Mouse (Mus musculus) forebrain, embryonic 12.5 days (tissue): ENCODE data around the gene Fam214a. TPM values are rescaled to one million over a fixed set of nuclear protein-coding genes. Genes with fewer than 3 reads are reported as not detected.
"Not testable (repeated sequence)": the region's sequence is repeated elsewhere in the genome, so short reads cannot be mapped to it uniquely, and the experiment has no call there.

Experiments
- ATAC-seq: fragments of 200-750 bp; cut with Nextera tagmentation; 2 replicates; pipeline ENCODE4 v1.8.0; 2017; ENCODE audit warnings: moderate TSS enrichment; ENCODE audit not compliant: low FRiP score
- H3K27ac ChIP-seq: fragments of 300-500 bp; sonication (generic); 2 replicates; pipeline ENCODE4 v1.5.1; 2016; ENCODE audit warnings: mild to moderate bottlenecking
- H3K27me3 ChIP-seq: fragments of 300-500 bp; sonication (generic); 2 replicates; pipeline ENCODE4 v1.6.1; 2016; ENCODE audit warnings: mild to moderate bottlenecking
- H3K36me3 ChIP-seq: fragments of 300-500 bp; sonication (generic); replicated peaks from 2 replicates; pipeline ENCODE4 v1.6.1; 2016; ENCODE audit warnings: mild to moderate bottlenecking
- H3K4me1 ChIP-seq: fragments of 300-500 bp; sonication (generic); 2 replicates; pipeline ENCODE4 v1.6.1; 2016
- H3K4me2 ChIP-seq: fragments of 300-500 bp; sonication (generic); 2 replicates; pipeline ENCODE4 v1.6.1; 2016; ENCODE audit warnings: mild to moderate bottlenecking, moderate library complexity
- H3K4me3 ChIP-seq: fragments of 300-500 bp; sonication (generic); replicated peaks from 2 replicates; pipeline ENCODE4 v1.5.1; 2016; ENCODE audit warnings: mild to moderate bottlenecking
- H3K9ac ChIP-seq: fragments of 300-500 bp; sonication (generic); 2 replicates; pipeline ENCODE4 v1.6.1; 2016; ENCODE audit warnings: mild to moderate bottlenecking
- H3K9me3 ChIP-seq: fragments of 300-500 bp; sonication (generic); 2 replicates; pipeline ENCODE4 v1.6.1; 2016
- WGBS: fragments of 180-500 bp; shearing (Covaris S2); methylation state at CpG from one replicate; pipeline ENCODE4 v1.1.7; 2016; 5-methylcytosine and 5-hydroxymethylcytosine counted together
- polyA plus RNA-seq: library from polyadenylated mRNA; unstranded; fragments of >200 nt; fragmentation: Nextera tagmentation; extraction: Ambion mirVana; gene quantifications from 2 replicates; pipeline ENCODE4 v1.2.1, GENCODE M21; 2016

The Fam214a gene
- polyA plus RNA-seq, 1 experiment from 2014 or later = 30.9 TPM

- Histone ChIP-seq H3K9ac (peak overlapping the region; percentile 26; the same call in 1 of the 2 replicates), H3K36me3 (no peaks in the 10 kb centered on the region), H3K4me3 (no peak overlapping the region), H3K4me2 (peak overlapping the region; percentile 42), H3K4me1 (peaks cover 51% of the 10 kb centered on the region), H3K27ac (peak overlapping the region; percentile 92), H3K27me3 (no peaks in the 10 kb centered on the region), H3K9me3 (no peaks in the 10 kb centered on the region)
- ATAC-seq = no peak
- 3% methylated on average over 11 of the region's 11 CpGs for WGBS
Measured at GRCm38 (mm10) chr9:74974758-74975157, 22.1 kb downstream of the Fam214a start.

- peak overlapping the region; percentile 92 for H3K27ac ChIP-seq
- no peaks in the 10 kb centered on the region for H3K36me3 ChIP-seq
- peak; percentile 40 for ATAC-seq
- peak overlapping the region; percentile 44 for H3K4me3 ChIP-seq
- peak overlapping the region; percentile 65; the same call in 1 of the 2 replicates for H3K9ac ChIP-seq
- peaks cover 52% of the 10 kb centered on the region for H3K4me1 ChIP-seq
- H3K9me3 ChIP-seq = no peaks in the 10 kb centered on the region
- H3K4me2 ChIP-seq = peak overlapping the region; percentile 60
- 13% methylated on average over 7 of the region's 7 CpGs for WGBS
- no peaks in the 10 kb centered on the region for H3K27me3 ChIP-seq
Measured at GRCm38 (mm10) chr9:74975416-74975815, 22.7 kb downstream of the Fam214a start.

DNA sequence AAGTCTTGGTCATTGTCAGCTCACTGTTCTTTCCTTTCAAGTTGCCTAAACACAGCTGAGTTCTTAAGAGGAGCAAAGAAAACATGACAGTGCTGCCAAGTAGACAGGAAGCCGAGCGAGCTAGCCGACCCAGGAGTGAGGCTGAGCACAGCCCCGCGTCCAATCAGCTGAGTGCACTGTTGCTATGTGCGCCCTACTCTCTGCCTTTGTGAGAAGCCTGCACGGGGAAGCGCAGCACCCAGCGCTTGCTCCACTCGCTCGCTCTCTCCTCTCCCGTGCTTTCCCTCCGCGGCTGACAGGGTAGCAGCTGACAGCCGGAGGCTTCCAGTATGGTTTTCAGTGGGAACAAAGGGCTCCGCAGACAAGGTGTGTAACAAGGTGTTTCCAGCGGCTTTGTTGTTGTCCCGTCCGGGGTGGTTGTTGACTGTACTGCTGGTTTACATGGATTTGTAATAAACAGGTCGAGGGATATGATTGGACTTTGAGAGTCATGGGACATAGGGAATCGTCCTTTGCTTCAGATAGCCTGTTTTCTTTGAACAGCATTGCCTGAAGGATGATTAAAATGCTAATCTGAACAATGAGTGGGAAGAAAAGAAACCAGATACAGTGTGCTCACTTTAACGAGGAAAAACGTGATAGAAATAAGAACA lies 23.4 kb downstream of the Fam214a start:
- Histone ChIP-seq H3K36me3 (no peaks in the 10 kb centered on the region), H3K4me2 (peak overlapping the region; percentile 60), H3K4me3 (peak overlapping the region; percentile 44), H3K4me1 (peaks cover 52% of the 10 kb centered on the region), H3K27me3 (no peaks in the 10 kb centered on the region), H3K27ac (peak overlapping the region; percentile 92), H3K9me3 (no peaks in the 10 kb centered on the region), H3K9ac (peak overlapping the region; percentile 65)
- ATAC-seq = peak; percentile 99
- WGBS = under 1% methylated on average over 23 of the region's 23 CpGs

DNA sequence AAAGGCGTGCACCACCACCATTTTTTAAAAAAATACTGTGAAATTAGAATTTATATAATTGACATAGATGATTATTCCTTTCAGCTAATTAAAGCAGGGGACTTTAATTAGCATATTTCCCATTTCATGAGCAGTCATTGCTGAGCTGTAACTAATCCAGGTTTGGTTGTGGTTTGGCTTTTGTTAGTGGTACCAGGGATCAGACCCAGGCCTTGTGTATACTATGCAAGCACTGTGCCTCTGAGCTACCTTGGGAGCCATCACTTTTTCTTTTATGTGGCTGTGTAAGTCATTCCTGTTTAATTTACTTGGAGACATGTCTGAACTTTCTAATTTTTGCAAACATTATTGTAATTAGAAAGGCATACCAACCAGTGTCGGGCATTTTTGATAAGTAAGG lies 24.6 kb downstream of the Fam214a start:
- Histone ChIP-seq H3K27ac (no peak overlapping the region; the same call in 1 of the 2 replicates), H3K9me3 (no peaks in the 10 kb centered on the region), H3K4me3 (peak overlapping the region; percentile 44), H3K4me1 (peaks cover 52% of the 10 kb centered on the region), H3K9ac (peak overlapping the region; percentile 41; the same call in 1 of the 2 replicates), H3K4me2 (peak overlapping the region; percentile 60), H3K27me3 (no peaks in the 10 kb centered on the region), H3K36me3 (no peaks in the 10 kb centered on the region)
- 75% methylated on average over 2 of the region's 2 CpGs for WGBS
- no peak for ATAC-seq

- Histone ChIP-seq H3K9me3 (no peaks in the 10 kb centered on the region), H3K4me1 (peaks cover 52% of the 10 kb centered on the region), H3K4me2 (peak overlapping the region; percentile 60), H3K27me3 (no peaks in the 10 kb centered on the region), H3K36me3 (no peaks in the 10 kb centered on the region), H3K4me3 (no peak overlapping the region), H3K9ac (no peak overlapping the region; the same call in 1 of the 2 replicates), H3K27ac (no peak overlapping the region)
- ATAC-seq = no peak
- 73% methylated on average over 7 of the region's 7 CpGs for WGBS
Measured at GRCm38 (mm10) chr9:74977962-74978361, 25.3 kb downstream of the Fam214a start.

- Histone ChIP-seq H3K27me3 (no peaks in the 10 kb centered on the region), H3K27ac (no peak overlapping the region), H3K9me3 (no peaks in the 10 kb centered on the region), H3K36me3 (no peaks in the 10 kb centered on the region), H3K4me1 (peaks cover 51% of the 10 kb centered on the region), H3K4me2 (no peak overlapping the region), H3K9ac (no peak overlapping the region), H3K4me3 (no peak overlapping the region)
- WGBS = 86% methylated on average over 7 of the region's 7 CpGs
- no peak for ATAC-seq
Measured at GRCm38 (mm10) chr9:74978868-74979267, 26.2 kb downstream of the Fam214a start.

- ATAC-seq = no peak
- no peak overlapping the region for H3K27ac ChIP-seq
- peaks cover 48% of the 10 kb centered on the region for H3K4me1 ChIP-seq
- H3K9me3 ChIP-seq = no peaks in the 10 kb centered on the region
- no peaks in the 10 kb centered on the region for H3K36me3 ChIP-seq
- no peak overlapping the region for H3K4me3 ChIP-seq
- H3K4me2 ChIP-seq = no peak overlapping the region
- WGBS = 84% methylated on average over 5 of the region's 5 CpGs
- H3K9ac ChIP-seq = no peak overlapping the region
- no peaks in the 10 kb centered on the region for H3K27me3 ChIP-seq
Measured at GRCm38 (mm10) chr9:74979371-74979770, 26.7 kb downstream of the Fam214a start.

GRCm38 (mm10) chr9:74979866-74980265 lies 27.2 kb downstream of the Fam214a start:
- Histone ChIP-seq H3K9me3 (no peaks in the 10 kb centered on the region), H3K4me3 (no peak overlapping the region), H3K27me3 (no peaks in the 10 kb centered on the region), H3K4me2 (no peak overlapping the region), H3K9ac (no peak overlapping the region), H3K4me1 (peaks cover 43% of the 10 kb centered on the region), H3K27ac (no peak overlapping the region), H3K36me3 (no peaks in the 10 kb centered on the region)
- 77% methylated on average over 1 of the region's 1 CpGs for WGBS
- no peak for ATAC-seq

GRCm38 (mm10) chr9:74981663-74982111 lies 29.0 kb downstream of the Fam214a start:
- ATAC-seq = no peak
- Histone ChIP-seq H3K27ac (no peak overlapping the region), H3K4me3 (no peak overlapping the region), H3K9me3 (no peaks in the 10 kb centered on the region), H3K4me2 (no peak overlapping the region), H3K27me3 (no peaks in the 10 kb centered on the region), H3K4me1 (peaks cover 29% of the 10 kb centered on the region), H3K36me3 (no peaks in the 10 kb centered on the region), H3K9ac (no peak overlapping the region)
- WGBS = 77% methylated on average over 3 of the region's 3 CpGs

- no peak for ATAC-seq
- Histone ChIP-seq H3K27me3 (no peaks in the 10 kb centered on the region), H3K36me3 (no peaks in the 10 kb centered on the region), H3K9ac (no peak overlapping the region), H3K9me3 (no peaks in the 10 kb centered on the region), H3K27ac (no peak overlapping the region), H3K4me2 (no peak overlapping the region), H3K4me1 (peaks cover 26% of the 10 kb centered on the region), H3K4me3 (no peak overlapping the region)
- WGBS = 87% methylated on average over 8 of the region's 8 CpGs
Measured at GRCm38 (mm10) chr9:74982193-74982592, 29.5 kb downstream of the Fam214a start.

DNA sequence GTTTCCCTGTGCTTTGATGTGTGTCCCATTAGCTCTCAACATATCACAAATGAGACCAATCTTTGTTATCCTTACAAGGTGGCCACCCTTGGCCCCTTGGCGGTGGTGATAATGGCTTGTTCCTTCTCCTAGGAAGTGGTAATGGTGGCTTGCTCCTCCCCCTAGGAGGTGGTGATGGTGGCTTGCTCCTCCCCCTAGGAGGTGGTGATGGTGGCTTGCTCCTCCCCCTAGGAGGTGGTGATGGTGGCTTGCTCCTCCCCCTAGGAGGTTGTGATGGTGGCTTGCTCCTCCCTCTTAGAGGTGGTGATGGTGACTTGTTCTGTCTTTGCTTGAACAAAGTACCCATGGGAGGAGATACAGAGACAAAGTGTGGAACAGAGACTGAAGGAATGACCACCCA lies 30.0 kb downstream of the Fam214a start:
- not testable (repeated sequence) for ATAC-seq

GRCm38 (mm10) chr9:74985173-74985715 lies 32.6 kb downstream of the Fam214a start:
- 82% methylated on average over 14 of the region's 14 CpGs for WGBS
- H3K4me1 ChIP-seq = no peaks in the 10 kb centered on the region; the same call in 1 of the 2 replicates
- no peak overlapping the region for H3K27ac ChIP-seq
- no peak overlapping the region for H3K4me2 ChIP-seq
- H3K27me3 ChIP-seq = no peaks in the 10 kb centered on the region
- no peak overlapping the region for H3K4me3 ChIP-seq
- H3K36me3 ChIP-seq = no peaks in the 10 kb centered on the region
- ATAC-seq = no peak
- H3K9ac ChIP-seq = no peak overlapping the region
- H3K9me3 ChIP-seq = no peaks in the 10 kb centered on the region

More for the DNA sequence above, 30.0 kb downstream of the Fam214a start:
- WGBS = 85% methylated on average over 1 of the region's 1 CpGs
- H3K27me3 ChIP-seq, H3K9me3 ChIP-seq, H3K9ac ChIP-seq, H3K27ac ChIP-seq, H3K4me3 ChIP-seq, H3K36me3 ChIP-seq, H3K4me2 ChIP-seq: not testable (repeated sequence)
- peaks cover 21% of the 10 kb centered on the region for H3K4me1 ChIP-seq

DNA sequence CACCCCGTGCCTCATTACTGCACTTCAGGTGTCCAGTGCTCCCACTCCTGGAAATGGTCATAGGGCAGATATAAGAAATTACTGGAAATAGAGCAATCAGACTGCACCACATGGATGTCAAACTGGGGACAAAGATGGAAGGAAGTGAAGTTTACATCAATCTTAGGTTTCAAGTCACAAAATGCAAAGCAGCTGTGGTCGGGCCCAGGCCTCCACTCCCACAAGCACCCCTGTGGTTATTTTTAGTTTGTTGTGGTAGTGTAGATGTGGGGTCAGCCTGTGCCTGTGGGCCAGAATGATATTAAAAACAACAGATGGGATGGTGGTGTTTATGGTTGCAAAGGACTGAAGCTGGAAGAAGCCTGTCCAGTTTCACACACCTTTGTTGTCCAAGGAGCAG lies 33.1 kb downstream of the Fam214a start:
- no peak for ATAC-seq

More for the DNA sequence above, 33.1 kb downstream of the Fam214a start:
- no peak overlapping the region for H3K4me3 ChIP-seq
- H3K9ac ChIP-seq = no peak overlapping the region
- H3K27me3 ChIP-seq = no peaks in the 10 kb centered on the region
- no peak overlapping the region for H3K27ac ChIP-seq
- no peaks in the 10 kb centered on the region for H3K9me3 ChIP-seq
- WGBS = 74% methylated on average over 2 of the region's 2 CpGs
- H3K4me1 ChIP-seq = no peaks in the 10 kb centered on the region; the same call in 1 of the 2 replicates
- H3K36me3 ChIP-seq = no peaks in the 10 kb centered on the region
- H3K4me2 ChIP-seq = no peak overlapping the region
